Mouse (Mus musculus): ENCODE data around the gene Fuca1.

DNA sequence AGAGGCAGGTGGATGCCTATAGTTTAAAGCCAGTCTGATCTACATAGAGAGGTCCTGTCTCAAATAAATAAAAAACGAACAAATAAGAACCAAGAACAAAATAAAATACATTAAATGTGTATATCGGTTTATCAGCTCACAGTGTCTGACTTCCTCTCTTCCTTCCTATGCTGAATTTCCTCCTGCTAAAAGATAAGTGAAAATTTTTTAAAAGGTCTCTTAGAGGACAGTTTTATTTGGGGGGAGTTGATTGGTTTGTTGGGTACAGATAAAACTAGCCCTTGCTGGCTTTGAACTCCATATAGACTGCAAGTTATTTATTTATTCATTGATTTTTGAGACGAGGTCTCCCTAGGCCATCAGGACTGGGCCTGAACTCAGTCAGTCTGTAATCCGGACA is 7.1 kb upstream of the Fuca1 start:
- no peak for TF ChIP-seq POLR2A (IDR thresholded peaks at IDR 0.05; ENCODE audit: insufficient read depth, low read depth, low read length)
- TF ChIP-seq CTCF (IDR thresholded peaks at IDR 0.05; ENCODE audit: insufficient read depth, low read depth, low read length) = no peak
